Mouse (Mus musculus): ENCODE results near the gene Pcdh19. TPM values are rescaled to one million over a fixed set of nuclear protein-coding genes. Genes with fewer than 3 reads are reported as not detected.
"Not testable (repeated sequence)": the region's sequence is repeated elsewhere in the genome, so short reads cannot be mapped to it uniquely, and the experiment has no call there.

Pcdh19 gene
- total RNA-seq (2021), result 10 to 100 TPM; 52.1 to 55.0 TPM
- long read RNA-seq, experiment 1, full-length matches to known transcripts, result 16 of 27 reads
- long read RNA-seq, experiment 1, partial matches to known transcripts, result 1 of 27 reads
- long read RNA-seq, experiment 1, other reads (novel, unspliced or antisense), result 10 of 27 reads
- long read RNA-seq, experiment 2, full-length matches to known transcripts, result 15 of 27 reads
- long read RNA-seq, experiment 2, partial matches to known transcripts, result 1 of 27 reads
- long read RNA-seq, experiment 2, other reads (novel, unspliced or antisense), result 11 of 27 reads

GRCm38 (mm10) chrX:133688840-133689239, at the start of gene Pcdh19:
Gene Pcdh19 (minus strand): TSS chrX:133688987.
- peak; percentile 70 to 80 for DNase-seq (ENCODE audit: low spot score in 2 of 2)
- intact Hi-C loops (cut with DNase I), result no loop called here

DNA sequence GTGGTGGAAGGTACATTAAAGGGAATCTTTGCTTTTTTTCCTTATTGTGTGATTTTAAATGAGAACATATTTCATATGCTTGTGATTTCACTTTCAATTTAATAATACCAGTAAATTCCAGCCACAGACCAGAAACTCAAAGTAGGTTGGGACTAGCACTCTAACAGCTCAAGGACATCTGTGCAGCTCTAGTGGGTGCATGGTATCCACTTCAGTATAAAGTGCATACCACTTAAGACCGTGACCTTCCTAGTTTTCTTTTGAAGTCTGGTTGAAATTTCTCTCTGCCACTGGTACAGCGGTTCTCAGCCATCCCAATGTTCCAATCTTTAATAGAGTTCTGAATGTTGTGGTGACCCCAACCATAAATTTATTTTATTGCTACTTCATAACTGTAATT, 47.1 kb upstream of the Pcdh19 start:
- no peak for DNase-seq (ENCODE audit: low spot score in 2 of 2)
- intact Hi-C loops (cut with DNase I), result no loop called here

GRCm38 (mm10) chrX:133734984-133735383, 46.2 kb upstream of the Pcdh19 start:
- intact Hi-C loops (cut with DNase I), result no loop called here
- DNase-seq (ENCODE audit: low spot score in 2 of 2), result peak; percentile 5 to 11

- intact Hi-C loops (cut with DNase I), result no loop called here
These were observed 32.7 kb upstream of the Pcdh19 start for GRCm38 (mm10) chrX:133721517-133721916.

GRCm38 (mm10) chrX:133710621-133711020, 21.8 kb upstream of the Pcdh19 start:
- DNase-seq (ENCODE audit: low spot score in 2 of 2), result no peak
- intact Hi-C loops (cut with DNase I), result no loop called here

More at GRCm38 (mm10) chrX:133721517-133721916, 32.7 kb upstream of the Pcdh19 start:
- no peak for DNase-seq (ENCODE audit: low spot score in 2 of 2)

DNA sequence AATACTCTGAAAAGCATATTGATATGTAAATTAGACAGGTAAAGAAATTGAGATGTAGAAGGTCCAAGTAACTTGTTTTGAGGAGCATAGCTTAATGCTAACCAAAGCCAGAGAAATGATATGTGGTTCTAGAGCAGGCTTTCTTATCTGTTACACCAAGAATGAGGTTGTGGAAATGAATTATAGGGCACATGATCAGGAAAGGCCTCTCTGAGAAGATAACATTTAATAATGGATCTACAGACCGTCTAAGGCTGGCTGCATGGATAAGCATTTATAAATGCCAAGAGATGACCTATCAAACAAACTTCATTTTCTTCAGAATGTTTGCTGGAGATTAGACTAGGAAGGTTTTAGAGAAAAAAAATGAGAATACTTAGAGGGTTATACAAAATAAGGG, 14.1 kb upstream of the Pcdh19 start:
- DNase-seq (ENCODE audit: low spot score in 2 of 2), result no peak
- intact Hi-C loops (cut with DNase I), result no loop called here

GRCm38 (mm10) chrX:133697871-133698270, 9.1 kb upstream of the Pcdh19 start:
- DNase-seq (ENCODE audit: low spot score in 2 of 2); intact Hi-C loops (cut with DNase I): not testable (repeated sequence)

DNA sequence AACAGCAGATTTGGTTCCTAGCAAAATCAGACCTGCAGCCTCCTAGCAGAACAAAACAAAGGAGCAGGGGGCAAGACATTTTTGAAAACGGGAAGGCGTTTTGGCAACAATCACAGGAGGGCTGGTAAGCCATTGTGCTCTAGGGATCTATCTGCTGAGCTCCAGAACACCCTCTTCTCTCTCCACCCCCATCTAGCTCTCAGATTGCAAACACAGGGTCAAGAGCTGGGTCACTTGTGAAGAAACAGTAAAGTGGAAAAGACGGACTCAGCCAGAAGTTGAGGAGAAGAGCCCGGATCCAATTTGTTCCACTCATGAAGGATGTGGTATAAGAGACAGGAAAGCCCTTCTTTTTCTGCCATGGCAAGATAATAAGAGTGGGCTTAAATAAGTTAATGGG, 7.7 kb upstream of the Pcdh19 start:
- DNase-seq (ENCODE audit: low spot score in 2 of 2), result no peak
- intact Hi-C loops (cut with DNase I), result no loop called here

- intact Hi-C loops (cut with DNase I), result no loop called here
- no peak for DNase-seq (ENCODE audit: low spot score in 2 of 2)
These were observed 4.4 kb upstream of the Pcdh19 start for GRCm38 (mm10) chrX:133693037-133693760.

DNA sequence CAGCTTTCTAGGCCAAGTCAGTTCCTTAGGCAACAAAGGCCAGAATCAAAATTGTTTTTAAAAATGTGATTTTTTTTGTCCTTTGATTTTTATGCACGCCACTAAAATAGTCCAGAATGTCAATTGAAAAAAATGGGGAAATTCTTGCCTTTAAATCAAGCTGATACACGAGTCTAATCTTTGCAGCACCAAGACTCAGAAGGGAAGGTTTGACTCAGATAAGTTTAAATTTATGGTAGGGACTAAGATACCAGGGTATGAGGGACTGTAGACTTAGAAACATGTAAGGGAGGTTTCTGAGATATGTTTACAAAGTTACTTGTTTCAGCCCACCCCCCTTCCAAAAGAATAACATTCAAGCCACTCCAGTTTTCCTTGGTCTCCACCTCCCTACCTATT, 3.6 kb upstream of the Pcdh19 start:
- intact Hi-C loops (cut with DNase I), result no loop called here
- no peak for DNase-seq (ENCODE audit: low spot score in 2 of 2)

DNA sequence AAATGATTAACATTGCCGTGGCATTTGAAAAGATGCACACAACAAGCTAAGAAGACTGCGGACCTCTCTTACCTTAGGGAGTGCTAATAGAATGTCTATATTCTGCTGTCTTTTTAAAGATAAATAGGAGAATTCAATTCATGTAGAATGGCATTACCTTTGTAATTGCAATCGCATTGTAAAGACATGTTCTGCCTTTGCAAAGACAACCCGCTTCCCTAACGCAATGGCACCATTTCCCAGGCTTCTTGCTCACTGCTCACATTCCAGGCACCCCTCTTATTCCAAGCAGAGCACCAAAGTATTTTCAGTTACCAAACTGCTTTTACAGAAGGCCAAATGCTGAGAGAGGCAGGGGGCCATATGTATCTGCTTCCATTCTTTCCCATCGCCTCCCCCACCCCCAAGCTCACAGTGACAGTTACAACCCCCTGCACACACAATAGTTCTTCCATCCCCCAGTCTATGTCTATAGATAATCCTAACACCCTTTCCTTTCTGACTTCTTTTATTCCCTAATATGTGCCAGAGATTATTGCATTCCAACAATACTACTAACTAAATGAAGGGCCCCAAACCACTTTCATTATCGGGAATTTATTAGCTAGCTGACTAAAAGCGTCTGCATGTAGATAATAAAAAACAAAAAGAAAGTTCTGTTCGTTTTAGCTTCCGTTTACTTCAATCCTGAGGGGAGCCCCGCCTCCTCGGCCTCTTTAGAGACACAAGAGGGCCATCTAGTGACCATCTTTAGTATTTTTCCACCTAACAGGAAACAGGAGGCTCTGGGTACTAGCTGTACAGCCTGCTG, 3.0 kb upstream of the Pcdh19 start:
- intact Hi-C loops (cut with DNase I), result no loop called here
- peak; percentile 71 to 82 for DNase-seq (ENCODE audit: low spot score in 2 of 2)

DNA sequence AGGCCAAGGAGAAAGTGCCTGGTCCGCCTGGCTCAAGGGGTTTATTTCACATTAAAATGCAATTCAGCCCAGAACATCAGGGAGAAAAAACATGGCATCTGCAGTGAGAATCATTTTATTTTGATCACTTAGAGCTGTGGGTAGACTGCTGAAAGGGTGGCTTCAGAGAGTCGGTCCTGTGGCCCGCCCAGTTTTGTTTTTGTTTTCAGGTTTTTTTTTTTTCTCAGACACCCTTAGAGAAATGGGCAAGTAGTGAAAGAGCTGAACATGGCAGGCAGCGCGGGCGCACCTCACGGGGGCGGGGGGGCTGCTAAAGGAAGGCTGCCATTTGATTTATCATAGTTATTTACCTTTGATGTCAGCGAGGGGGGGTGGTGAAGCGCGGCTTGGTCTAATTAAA, 2.0 kb upstream of the Pcdh19 start:
- intact Hi-C loops (cut with DNase I), result no loop called here

DNA sequence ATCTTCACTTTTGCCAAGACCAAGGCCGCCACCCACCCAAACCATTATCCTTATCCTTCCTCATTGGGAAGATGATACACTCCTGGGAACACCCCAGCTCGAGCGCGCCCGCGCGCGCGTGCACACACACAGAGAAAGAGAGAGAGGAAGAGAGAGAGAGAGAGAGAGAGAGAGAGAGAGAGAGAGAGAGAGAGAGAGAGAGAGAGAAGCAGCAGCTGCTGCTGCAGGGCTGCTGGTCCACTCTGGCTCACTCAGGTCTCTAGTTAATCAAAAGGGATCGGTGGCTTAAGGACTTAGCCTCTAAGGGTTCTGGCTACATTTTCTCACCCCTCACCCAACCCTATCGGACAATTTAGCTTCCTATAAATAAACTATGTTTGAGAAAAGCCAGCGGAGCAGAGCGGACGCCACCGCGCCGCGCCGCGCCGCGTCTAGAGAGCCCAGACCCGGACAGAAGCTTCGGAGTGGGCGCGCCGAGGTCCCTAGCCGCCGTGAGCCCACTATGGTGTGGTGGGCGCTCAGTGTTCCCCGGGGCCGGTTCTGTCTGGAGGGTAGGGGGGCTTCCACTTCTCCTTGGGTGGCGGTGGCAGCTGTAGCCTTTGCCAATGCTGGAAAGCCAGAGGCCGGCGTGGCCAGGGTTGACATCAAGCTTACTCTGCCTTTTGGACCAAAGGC, 926 bp upstream of the Pcdh19 start:
- peak in 1 of 2 experiments; percentile 33 for DNase-seq (ENCODE audit: low spot score in 2 of 2)
- intact Hi-C loops (cut with DNase I), result no loop called here

More for the DNA sequence above, 2.0 kb upstream of the Pcdh19 start:
- DNase-seq (ENCODE audit: low spot score in 2 of 2), result no peak

DNA sequence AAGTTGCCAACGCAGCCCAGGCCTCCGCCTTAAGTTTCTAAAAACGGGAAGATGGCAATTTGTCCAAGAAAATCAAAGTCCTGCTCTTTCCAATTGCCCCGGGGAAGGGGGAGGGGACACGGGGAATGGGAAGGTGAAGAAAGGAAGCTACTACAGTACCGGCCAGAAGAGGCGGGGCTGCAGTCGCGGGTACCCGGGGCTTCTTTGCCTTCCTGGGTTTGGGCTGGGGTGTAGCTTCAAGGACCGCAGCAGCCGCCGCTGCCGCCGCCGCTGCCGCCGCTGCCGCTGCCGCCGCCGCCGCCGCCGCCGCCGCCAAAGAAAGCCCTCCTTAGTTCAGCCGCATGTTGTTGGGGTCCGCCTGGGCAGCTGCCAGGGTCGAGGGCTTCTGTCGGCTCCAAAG, 631 bp downstream of the Pcdh19 start:
- DNase-seq (ENCODE audit: low spot score in 2 of 2), result no peak

GRCm38 (mm10) chrX:133687666-133688151, 1.1 kb downstream of the Pcdh19 start:
- intact Hi-C loops (cut with DNase I), result no loop called here
- peak in 1 of 2 experiments; percentile 32 for DNase-seq (ENCODE audit: low spot score in 2 of 2)

More for the DNA sequence above, 631 bp downstream of the Pcdh19 start:
- intact Hi-C loops (cut with DNase I), result no loop called here

DNA sequence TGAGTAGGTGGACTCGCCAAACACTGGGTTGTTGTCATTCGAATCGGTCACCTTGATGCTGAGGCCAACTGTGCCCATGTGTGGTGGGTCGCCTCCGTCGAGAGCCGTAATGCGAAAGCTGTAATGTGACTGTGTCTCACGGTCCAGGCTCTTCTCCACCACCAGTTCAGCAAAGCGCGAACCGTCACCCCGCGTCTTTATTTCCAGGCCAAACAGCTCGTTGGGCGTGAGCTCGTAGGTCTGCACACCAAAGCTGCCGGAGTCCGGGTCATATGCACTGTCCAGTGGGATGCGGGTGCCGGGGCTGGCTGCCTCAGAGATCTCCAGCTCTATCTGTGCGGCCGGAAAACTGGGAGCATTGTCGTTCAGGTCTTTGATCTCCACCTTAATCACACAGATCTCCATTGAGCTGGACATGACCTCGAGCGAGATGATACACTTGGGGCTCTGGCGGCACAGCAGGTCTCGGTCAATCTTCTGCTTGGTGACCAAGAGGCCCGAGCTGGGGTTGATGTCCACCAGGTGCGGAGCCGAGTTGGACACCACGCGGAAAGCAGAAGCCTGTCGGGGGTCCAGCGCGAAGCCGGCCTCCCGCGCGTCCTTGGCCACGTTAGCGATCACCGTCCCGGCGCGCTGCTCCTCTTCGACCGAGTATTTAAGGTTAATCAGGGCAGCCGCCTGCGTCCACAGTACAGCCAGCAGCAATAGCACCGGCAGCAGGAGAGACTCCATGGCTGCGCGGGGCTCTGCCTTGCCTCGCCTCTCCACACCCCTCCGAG, 2.1 kb downstream of the Pcdh19 start:
- intact Hi-C loops (cut with DNase I), result no loop called here
- DNase-seq (ENCODE audit: low spot score in 2 of 2), result no peak

- no peak for DNase-seq (ENCODE audit: low spot score in 2 of 2)
- intact Hi-C loops (cut with DNase I), result no loop called here
These were observed 3.2 kb downstream of the Pcdh19 start for GRCm38 (mm10) chrX:133685572-133685971.

- intact Hi-C loops (cut with DNase I), result no loop called here
- no peak for DNase-seq (ENCODE audit: low spot score in 2 of 2)
These were observed 4.8 kb downstream of the Pcdh19 start for GRCm38 (mm10) chrX:133683961-133684360.

GRCm38 (mm10) chrX:133675121-133675520, 13.7 kb downstream of the Pcdh19 start:
- no peak for DNase-seq (ENCODE audit: low spot score in 2 of 2)
- intact Hi-C loops (cut with DNase I), result no loop called here

Data from left cerebral cortex, postnatal 14 days (tissue).